Mouse (Mus musculus): ENCODE measurements around the gene Rpap1. TPM values are rescaled to one million over a fixed set of nuclear protein-coding genes. Genes with fewer than 3 reads are reported as not detected.

Gene Rpap1
- 29.1 and 30.0 TPM in 2 replicates for polyA plus RNA-seq (2014; fragmentation: Nextera tagmentation; extraction: Ambion mirVana)

GRCm38 (mm10) chr2:119787206-119787883 is at the start of gene Rpap1:
Gene Rpap1 (minus strand): TSS chr2:119787537.
- WGBS, result under 1% methylated on average over 44 of the region's 44 CpGs
- peaks cover under 1% of the 10 kb centered on the region; the same call in 1 of the 2 replicates for H3K36me3 ChIP-seq (ENCODE audit: control insufficient read depth, insufficient read depth, low read length)
- peak; percentile 95 for ATAC-seq (replicated peaks; ENCODE audit: low FRiP score)
- peak within 1 kb of the TSS; percentile 57 for H3K4me3 ChIP-seq (ENCODE audit: low read depth, low read length)
- peaks cover 5% of the 10 kb centered on the region for H3K4me1 ChIP-seq (replicated peaks; ENCODE audit: control insufficient read depth, insufficient read depth, low read length)
- peak; percentile 88 for DNase-seq (ENCODE audit: low spot score)
- peak within 1 kb of the TSS; percentile 56 for H3K27ac ChIP-seq (ENCODE audit: low read depth, low read length)
- H3K9ac ChIP-seq (ENCODE audit: low read depth, low read length), result peak within 1 kb of the TSS; percentile 70
- no peaks in the 10 kb centered on the region for H3K9me3 ChIP-seq (ENCODE audit: control insufficient read depth, low read length)
- peak within 1 kb of the TSS; percentile 89 for H3K4me2 ChIP-seq
- no peaks in the 10 kb centered on the region for H3K27me3 ChIP-seq (replicated peaks; ENCODE audit: control insufficient read depth, insufficient read depth, low read length)

- H3K4me3 ChIP-seq (ENCODE audit: low read depth, low read length), result no peak overlapping the region
- no peak overlapping the region for H3K27ac ChIP-seq (ENCODE audit: low read depth, low read length)
- 74% methylated on average over 4 of the region's 4 CpGs for WGBS
- ATAC-seq (replicated peaks; ENCODE audit: low FRiP score) (no peak), DNase-seq (ENCODE audit: low spot score) (no peak)
- no peaks in the 10 kb centered on the region for H3K36me3 ChIP-seq (ENCODE audit: control insufficient read depth, insufficient read depth, low read length)
- H3K4me2 ChIP-seq, result no peak overlapping the region
- H3K9me3 ChIP-seq (ENCODE audit: control insufficient read depth, low read length), result no peaks in the 10 kb centered on the region
- no peaks in the 10 kb centered on the region for H3K4me1 ChIP-seq (replicated peaks; ENCODE audit: control insufficient read depth, insufficient read depth, low read length)
- H3K27me3 ChIP-seq (replicated peaks; ENCODE audit: control insufficient read depth, insufficient read depth, low read length), result no peaks in the 10 kb centered on the region
- H3K9ac ChIP-seq (ENCODE audit: low read depth, low read length), result no peak overlapping the region
Observed at GRCm38 (mm10) chr2:119834231-119834630, 46.9 kb upstream of the Rpap1 start.

- Histone ChIP-seq H3K36me3 (ENCODE audit: control insufficient read depth, insufficient read depth, low read length) (no peaks in the 10 kb centered on the region), H3K27me3 (replicated peaks; ENCODE audit: control insufficient read depth, insufficient read depth, low read length) (no peaks in the 10 kb centered on the region), H3K4me2 (no peak overlapping the region), H3K27ac (ENCODE audit: low read depth, low read length) (no peak overlapping the region), H3K9me3 (ENCODE audit: control insufficient read depth, low read length) (no peaks in the 10 kb centered on the region), H3K4me1 (replicated peaks; ENCODE audit: control insufficient read depth, insufficient read depth, low read length) (no peaks in the 10 kb centered on the region), H3K9ac (ENCODE audit: low read depth, low read length) (no peak overlapping the region), H3K4me3 (ENCODE audit: low read depth, low read length) (no peak overlapping the region)
- DNase-seq (ENCODE audit: low spot score), result no peak
- 71% methylated on average over 2 of the region's 2 CpGs for WGBS
- ATAC-seq (replicated peaks; ENCODE audit: low FRiP score), result no peak
Observed at GRCm38 (mm10) chr2:119830579-119830978, 43.2 kb upstream of the Rpap1 start.

DNA sequence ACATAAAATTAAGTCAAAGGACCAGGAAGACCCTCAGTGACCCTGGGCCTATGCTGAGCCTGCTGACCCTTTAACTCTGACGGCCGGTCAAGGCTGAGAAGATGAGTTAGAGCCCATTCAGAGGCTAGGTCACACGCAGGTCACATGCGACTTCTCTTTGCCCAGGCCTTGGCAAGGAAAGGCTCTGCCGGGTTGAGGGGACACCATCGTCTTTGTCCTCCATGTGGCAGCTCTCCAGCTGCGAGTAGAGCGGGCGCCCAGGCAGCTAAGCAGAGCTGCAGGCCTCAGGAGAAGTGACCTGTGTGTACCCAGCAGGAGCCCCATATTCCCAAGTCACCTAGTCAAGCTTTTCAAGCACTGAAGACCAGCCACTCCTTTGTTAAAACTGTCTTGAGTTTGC is 33.8 kb upstream of the Rpap1 start:
- Histone ChIP-seq H3K27me3 (replicated peaks; ENCODE audit: control insufficient read depth, insufficient read depth, low read length) (no peaks in the 10 kb centered on the region), H3K27ac (ENCODE audit: low read depth, low read length) (no peak overlapping the region), H3K4me3 (ENCODE audit: low read depth, low read length) (no peak overlapping the region), H3K4me1 (replicated peaks; ENCODE audit: control insufficient read depth, insufficient read depth, low read length) (no peaks in the 10 kb centered on the region), H3K9ac (ENCODE audit: low read depth, low read length) (no peak overlapping the region), H3K4me2 (no peak overlapping the region), H3K9me3 (ENCODE audit: control insufficient read depth, low read length) (no peaks in the 10 kb centered on the region), H3K36me3 (ENCODE audit: control insufficient read depth, insufficient read depth, low read length) (peaks cover 2% of the 10 kb centered on the region; the same call in 1 of the 2 replicates)
- WGBS, result 88% methylated on average over 9 of the region's 9 CpGs
- ATAC-seq (replicated peaks; ENCODE audit: low FRiP score) (no peak), DNase-seq (ENCODE audit: low spot score) (no peak)

GRCm38 (mm10) chr2:119818668-119819272 is 31.4 kb upstream of the Rpap1 start:
- no peak overlapping the region for H3K27ac ChIP-seq (ENCODE audit: low read depth, low read length)
- H3K4me3 ChIP-seq (ENCODE audit: low read depth, low read length), result no peak overlapping the region
- WGBS, result 59% methylated on average over 9 of the region's 9 CpGs
- no peak for DNase-seq (ENCODE audit: low spot score)
- no peaks in the 10 kb centered on the region for H3K4me1 ChIP-seq (replicated peaks; ENCODE audit: control insufficient read depth, insufficient read depth, low read length)
- no peak overlapping the region for H3K9ac ChIP-seq (ENCODE audit: low read depth, low read length)
- H3K9me3 ChIP-seq (ENCODE audit: control insufficient read depth, low read length), result no peaks in the 10 kb centered on the region
- no peaks in the 10 kb centered on the region for H3K27me3 ChIP-seq (replicated peaks; ENCODE audit: control insufficient read depth, insufficient read depth, low read length)
- no peak overlapping the region for H3K4me2 ChIP-seq
- peaks cover 2% of the 10 kb centered on the region; the same call in 1 of the 2 replicates for H3K36me3 ChIP-seq (ENCODE audit: control insufficient read depth, insufficient read depth, low read length)
- no peak for ATAC-seq (replicated peaks; ENCODE audit: low FRiP score)

DNA sequence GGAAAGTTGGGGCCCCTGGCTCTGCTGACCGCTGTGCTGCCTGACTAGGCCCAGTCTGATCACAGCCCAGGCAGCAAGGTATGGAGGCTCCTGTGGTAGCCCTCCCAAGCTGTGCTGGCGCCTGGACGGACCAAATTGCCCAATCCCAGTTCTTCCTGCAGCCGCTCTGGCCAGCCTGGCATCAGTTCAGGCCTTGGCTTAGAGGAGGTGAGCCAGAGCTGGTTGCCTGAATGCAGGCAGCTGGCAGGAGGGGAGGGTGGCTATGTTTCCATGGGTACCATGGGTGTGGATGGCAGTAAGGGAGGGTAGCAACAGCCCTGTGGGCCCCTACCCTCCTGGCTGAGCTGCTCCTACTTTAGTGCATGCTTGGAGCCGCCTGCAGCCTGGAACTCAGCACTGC is 29.7 kb upstream of the Rpap1 start:
- no peak for ATAC-seq (replicated peaks; ENCODE audit: low FRiP score)
- H3K27ac ChIP-seq (ENCODE audit: low read depth, low read length), result no peak overlapping the region
- WGBS, result 87% methylated on average over 5 of the region's 5 CpGs
- peaks cover 2% of the 10 kb centered on the region; the same call in 1 of the 2 replicates for H3K36me3 ChIP-seq (ENCODE audit: control insufficient read depth, insufficient read depth, low read length)
- H3K4me1 ChIP-seq (replicated peaks; ENCODE audit: control insufficient read depth, insufficient read depth, low read length), result no peaks in the 10 kb centered on the region
- H3K4me3 ChIP-seq (ENCODE audit: low read depth, low read length), result no peak overlapping the region
- no peak overlapping the region for H3K9ac ChIP-seq (ENCODE audit: low read depth, low read length)
- no peak for DNase-seq (ENCODE audit: low spot score)
- H3K9me3 ChIP-seq (ENCODE audit: control insufficient read depth, low read length), result no peaks in the 10 kb centered on the region
- no peak overlapping the region for H3K4me2 ChIP-seq
- no peaks in the 10 kb centered on the region for H3K27me3 ChIP-seq (replicated peaks; ENCODE audit: control insufficient read depth, insufficient read depth, low read length)

- H3K4me2 ChIP-seq, result no peak overlapping the region
- no peaks in the 10 kb centered on the region for H3K4me1 ChIP-seq (replicated peaks; ENCODE audit: control insufficient read depth, insufficient read depth, low read length)
- H3K4me3 ChIP-seq (ENCODE audit: low read depth, low read length), result no peak overlapping the region
- 90% methylated on average over 13 of the region's 13 CpGs for WGBS
- no peaks in the 10 kb centered on the region for H3K9me3 ChIP-seq (ENCODE audit: control insufficient read depth, low read length)
- no peak overlapping the region for H3K27ac ChIP-seq (ENCODE audit: low read depth, low read length)
- no peak for ATAC-seq (replicated peaks; ENCODE audit: low FRiP score)
- H3K27me3 ChIP-seq (replicated peaks; ENCODE audit: control insufficient read depth, insufficient read depth, low read length), result no peaks in the 10 kb centered on the region
- no peak for DNase-seq (ENCODE audit: low spot score)
- H3K36me3 ChIP-seq (ENCODE audit: control insufficient read depth, insufficient read depth, low read length), result peaks cover 2% of the 10 kb centered on the region; the same call in 1 of the 2 replicates
- no peak overlapping the region for H3K9ac ChIP-seq (ENCODE audit: low read depth, low read length)
Observed at GRCm38 (mm10) chr2:119816611-119817010, 29.3 kb upstream of the Rpap1 start.

DNA sequence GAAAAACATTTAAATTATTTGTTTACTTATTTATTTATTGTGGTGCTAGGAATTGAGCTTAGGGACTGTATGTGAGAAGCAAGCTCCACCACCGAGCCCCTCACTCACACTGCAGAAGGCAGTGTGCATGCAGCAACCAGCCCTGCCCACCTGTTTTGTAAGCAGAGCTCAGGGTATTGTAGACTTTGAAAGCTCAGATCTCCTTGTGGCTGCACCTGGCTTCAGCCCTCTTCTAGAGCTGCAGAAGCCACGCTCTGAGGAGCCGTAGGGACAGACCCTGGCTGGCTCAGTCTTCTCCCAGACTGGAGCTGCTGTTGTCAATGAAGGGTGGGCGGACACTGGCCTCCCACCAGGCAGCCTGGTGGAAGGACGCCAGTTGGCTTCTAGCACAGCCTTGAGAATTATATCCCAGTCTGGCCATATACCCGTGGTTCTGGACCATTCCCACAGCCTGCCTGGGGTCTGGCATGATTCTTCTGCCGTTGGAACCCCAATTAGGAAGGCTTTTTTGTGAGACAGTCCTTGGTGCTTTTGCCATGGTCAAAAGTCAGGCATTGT is 27.1 kb upstream of the Rpap1 start:
- no peak for ATAC-seq (replicated peaks; ENCODE audit: low FRiP score)
- H3K4me2 ChIP-seq, result no peak overlapping the region

More for the DNA sequence above, 27.1 kb upstream of the Rpap1 start:
- Histone ChIP-seq H3K9me3 (ENCODE audit: control insufficient read depth, low read length) (no peaks in the 10 kb centered on the region), H3K4me3 (ENCODE audit: low read depth, low read length) (no peak overlapping the region), H3K4me1 (replicated peaks; ENCODE audit: control insufficient read depth, insufficient read depth, low read length) (no peaks in the 10 kb centered on the region), H3K27me3 (replicated peaks; ENCODE audit: control insufficient read depth, insufficient read depth, low read length) (no peaks in the 10 kb centered on the region; the same call in 1 of the 2 replicates), H3K27ac (ENCODE audit: low read depth, low read length) (no peak overlapping the region), H3K36me3 (ENCODE audit: control insufficient read depth, insufficient read depth, low read length) (peaks cover 2% of the 10 kb centered on the region; the same call in 1 of the 2 replicates), H3K9ac (ENCODE audit: low read depth, low read length) (no peak overlapping the region)
- DNase-seq (ENCODE audit: low spot score), result no peak
- 69% methylated on average over 7 of the region's 7 CpGs for WGBS

Measured in liver, embryonic 11.5 days (tissue).